Mouse (Mus musculus) stomach, postnatal 0 days (tissue): ENCODE results near the gene Prx. TPM values are rescaled to one million over a fixed set of nuclear protein-coding genes. Genes with fewer than 3 reads are reported as not detected.
A peak's percentile ranks its signal among the peaks of the same experiment; 100 is the strongest.

Experiments
- ATAC-seq: fragments of 200-750 bp; cut with Nextera tagmentation; 2 replicates; pipeline ENCODE4 v1.8.0; 2017; ENCODE audit not compliant: low FRiP score, low TSS enrichment
- DNase-seq: peaks from one replicate; pipeline ENCODE4 v3.0.0-alpha.2; 2016; ENCODE audit warnings: low spot score
- H3K27ac ChIP-seq: fragments of 300-500 bp; sonication (generic); replicated peaks from 2 replicates; pipeline ENCODE4 v1.5.1; 2014; ENCODE audit warnings: mild to moderate bottlenecking, control low read depth
- H3K27me3 ChIP-seq: fragments of 300-500 bp; sonication (generic); 2 replicates; pipeline ENCODE4 v1.6.1; 2014; ENCODE audit warnings: low read length; ENCODE audit not compliant: control insufficient read depth, insufficient read depth
- H3K36me3 ChIP-seq: fragments of 300-500 bp; sonication (generic); 2 replicates; pipeline ENCODE4 v1.6.1; 2014; ENCODE audit warnings: low read length, mixed read lengths; ENCODE audit not compliant: control insufficient read depth, insufficient read depth
- H3K4me1 ChIP-seq: fragments of 300-500 bp; sonication (generic); replicated peaks from 2 replicates; pipeline ENCODE4 v1.6.1; 2014; ENCODE audit warnings: antibody characterized with exemption; ENCODE audit not compliant: control insufficient read depth, insufficient read depth
- H3K4me2 ChIP-seq: fragments of 300-500 bp; sonication (generic); replicated peaks from 2 replicates; pipeline ENCODE4 v1.6.1; 2014; ENCODE audit warnings: low read depth, mild to moderate bottlenecking, control low read depth, moderate library complexity
- H3K4me3 ChIP-seq: fragments of 300-500 bp; sonication (generic); 2 replicates; pipeline ENCODE4 v1.5.1; 2014; ENCODE audit warnings: low read depth, low read length, control low read depth
- H3K9ac ChIP-seq: fragments of 300-500 bp; sonication (generic); 2 replicates; pipeline ENCODE4 v1.6.1; 2014; ENCODE audit warnings: mild to moderate bottlenecking, low read length, control low read depth, mixed read lengths
- H3K9me3 ChIP-seq: fragments of 300-500 bp; sonication (generic); 2 replicates; pipeline ENCODE4 v1.6.1; 2016; ENCODE audit warnings: low read length; ENCODE audit not compliant: control insufficient read depth
- CTCF ChIP-seq: IDR thresholded peaks from 2 replicates; pipeline ENCODE4 v1.5.1; 2016; ENCODE audit warnings: antibody characterized with exemption, low read depth, mild to moderate bottlenecking, moderate library complexity
- EP300 ChIP-seq: optimal IDR thresholded peaks from 2 replicates; pipeline ENCODE3; 2016; ENCODE audit warnings: antibody characterized with exemption
- WGBS: fragments of 180-500 bp; shearing (Covaris S2); extraction: QIAGEN DNeasy Blood & Tissue Kit; methylation state at CpG from one replicate; pipeline ENCODE4 v1.1.7; 2014; 5-methylcytosine and 5-hydroxymethylcytosine counted together
- polyA plus RNA-seq: library from polyadenylated mRNA; unstranded; fragments of >200 nt; fragmentation: Nextera tagmentation; extraction: Ambion mirVana; gene quantifications from 2 replicates; pipeline ENCODE4 v1.2.1, GENCODE M21; 2015

Prx gene
- polyA plus RNA-seq, 1 experiment from 2014 or later: 2.2 TPM

DNA sequence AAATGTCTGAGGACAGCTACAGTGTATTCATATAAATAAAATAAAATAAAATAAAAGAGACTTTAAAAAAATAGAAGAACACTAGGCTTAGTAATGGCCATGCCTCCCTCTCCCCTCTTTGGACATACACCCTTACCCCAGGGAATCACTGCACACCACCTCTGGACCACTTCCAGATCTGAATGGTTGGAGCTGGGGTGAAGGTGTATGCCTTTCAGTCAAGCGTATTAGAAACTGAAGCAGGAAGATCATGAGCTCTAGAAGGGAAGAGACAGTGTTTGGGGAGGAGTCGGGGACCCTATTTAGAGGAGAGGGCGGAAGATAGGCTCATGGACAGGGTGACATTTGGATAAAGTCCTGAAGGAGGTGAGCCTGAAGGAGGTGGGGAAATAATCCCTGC, 18.6 kb upstream of the Prx start:
- H3K36me3 ChIP-seq: peaks cover 4% of the 10 kb centered on the region; the same call in 1 of the 2 replicates
- 50% methylated on average over 3 of the region's 3 CpGs for WGBS

GRCm38 (mm10) chr7:27480927-27481626, 18.0 kb upstream of the Prx start:
- Histone ChIP-seq H3K9me3 (no peaks in the 10 kb centered on the region), H3K36me3 (peaks cover 4% of the 10 kb centered on the region; the same call in 1 of the 2 replicates), H3K4me2 (peak overlapping the region; percentile 57), H3K4me3 (peak overlapping the region; percentile 33), H3K9ac (peak overlapping the region; percentile 2), H3K27ac (peak overlapping the region; percentile 79), H3K4me1 (no peaks in the 10 kb centered on the region), H3K27me3 (no peaks in the 10 kb centered on the region)
- ATAC-seq: peak; percentile 38
- DNase-seq: peak; percentile 45
- WGBS: 4% methylated on average over 11 of the region's 11 CpGs
- TF ChIP-seq EP300 (peak; percentile 8), CTCF (no peak)

More for the DNA sequence above, 18.6 kb upstream of the Prx start:
- no peak overlapping the region for H3K9ac ChIP-seq
- H3K4me2 ChIP-seq: peak overlapping the region; percentile 57
- H3K4me1 ChIP-seq: no peaks in the 10 kb centered on the region
- H3K4me3 ChIP-seq: peak overlapping the region; percentile 33; the same call in 1 of the 2 replicates
- no peaks in the 10 kb centered on the region for H3K27me3 ChIP-seq
- TF ChIP-seq EP300: no peak
- no peak for TF ChIP-seq CTCF
- no peaks in the 10 kb centered on the region for H3K9me3 ChIP-seq
- DNase-seq: no peak
- H3K27ac ChIP-seq: peak overlapping the region; percentile 79
- no peak for ATAC-seq

- H3K27ac ChIP-seq: peak overlapping the region; percentile 79
- no peaks in the 10 kb centered on the region for H3K36me3 ChIP-seq
- DNase-seq (peak; percentile 99), ATAC-seq (peak; percentile 97)
- H3K9me3 ChIP-seq: no peaks in the 10 kb centered on the region
- peak overlapping the region; percentile 57 for H3K4me2 ChIP-seq
- no peaks in the 10 kb centered on the region for H3K4me1 ChIP-seq
- 0% methylated on average over 4 of the region's 12 CpGs for WGBS
- peak overlapping the region; percentile 2 for H3K9ac ChIP-seq
- H3K27me3 ChIP-seq: no peaks in the 10 kb centered on the region
- peak overlapping the region; percentile 33 for H3K4me3 ChIP-seq
- TF ChIP-seq EP300 (no peak), CTCF (no peak; the same call in 1 of the 2 replicates)
These were observed 17.5 kb upstream of the Prx start for GRCm38 (mm10) chr7:27481627-27481969.

- Histone ChIP-seq H3K4me3 (no peak overlapping the region), H3K9me3 (no peaks in the 10 kb centered on the region), H3K4me1 (peaks cover 4% of the 10 kb centered on the region; the same call in 1 of the 2 replicates), H3K36me3 (no peaks in the 10 kb centered on the region), H3K4me2 (no peak overlapping the region), H3K27ac (no peak overlapping the region), H3K9ac (no peak overlapping the region), H3K27me3 (no peaks in the 10 kb centered on the region)
- DNase-seq (no peak), ATAC-seq (no peak)
- no peak for TF ChIP-seq EP300
- no peak for TF ChIP-seq CTCF
- WGBS: 87% methylated on average over 4 of the region's 4 CpGs
These were observed 15.3 kb upstream of the Prx start for GRCm38 (mm10) chr7:27483860-27484259.

DNA sequence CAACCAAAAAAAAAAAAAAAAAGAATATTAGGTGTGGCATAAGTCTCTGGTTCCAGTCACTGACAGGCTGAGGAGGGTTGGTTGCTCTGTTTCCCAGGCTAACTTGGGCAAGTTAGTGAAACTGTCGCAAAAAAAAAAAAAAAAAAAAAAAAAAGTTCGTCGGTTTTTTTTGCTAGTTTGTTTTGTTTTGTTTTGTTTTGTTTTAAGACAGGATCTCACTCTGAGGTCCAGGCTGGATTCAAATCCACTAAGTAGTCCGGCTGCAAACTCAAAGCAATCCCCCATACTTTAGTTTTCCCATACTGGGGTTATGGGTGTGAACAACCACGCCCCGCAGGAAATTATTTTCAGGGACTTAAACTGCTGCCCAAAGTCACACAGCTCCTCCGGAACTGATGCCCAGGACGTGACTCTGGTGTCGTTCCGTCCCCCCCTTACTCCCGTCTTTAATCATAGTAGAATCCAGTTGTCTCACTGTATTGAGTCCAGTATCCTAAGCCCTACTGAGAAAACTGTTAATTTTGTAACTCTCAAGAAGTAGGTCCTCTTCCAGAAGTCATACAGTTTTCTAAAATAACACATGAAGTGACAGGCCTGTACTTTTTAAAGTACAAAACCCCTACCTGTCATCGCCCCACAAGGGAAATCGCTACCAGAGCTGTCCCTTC, 12.9 kb upstream of the Prx start:
- DNase-seq (no peak), ATAC-seq (no peak)
- WGBS: 1% methylated on average over 13 of the region's 13 CpGs
- Histone ChIP-seq H3K9me3 (no peaks in the 10 kb centered on the region), H3K4me3 (peak overlapping the region; percentile 84), H3K27me3 (no peaks in the 10 kb centered on the region), H3K4me1 (peaks cover 10% of the 10 kb centered on the region; the same call in 1 of the 2 replicates), H3K27ac (peak overlapping the region; percentile 87), H3K9ac (peak overlapping the region; percentile 51), H3K36me3 (peaks cover 6% of the 10 kb centered on the region), H3K4me2 (peak overlapping the region; percentile 73)
- TF ChIP-seq EP300 (no peak), CTCF (no peak)
